Mouse (Mus musculus): ENCODE data around the gene Wdr43. TPM values are rescaled to one million over a fixed set of nuclear protein-coding genes. Genes with fewer than 3 reads are reported as not detected.

Wdr43 gene
- total RNA-seq, 2 experiments from 2014 or later, result 140 to 312 TPM

DNA sequence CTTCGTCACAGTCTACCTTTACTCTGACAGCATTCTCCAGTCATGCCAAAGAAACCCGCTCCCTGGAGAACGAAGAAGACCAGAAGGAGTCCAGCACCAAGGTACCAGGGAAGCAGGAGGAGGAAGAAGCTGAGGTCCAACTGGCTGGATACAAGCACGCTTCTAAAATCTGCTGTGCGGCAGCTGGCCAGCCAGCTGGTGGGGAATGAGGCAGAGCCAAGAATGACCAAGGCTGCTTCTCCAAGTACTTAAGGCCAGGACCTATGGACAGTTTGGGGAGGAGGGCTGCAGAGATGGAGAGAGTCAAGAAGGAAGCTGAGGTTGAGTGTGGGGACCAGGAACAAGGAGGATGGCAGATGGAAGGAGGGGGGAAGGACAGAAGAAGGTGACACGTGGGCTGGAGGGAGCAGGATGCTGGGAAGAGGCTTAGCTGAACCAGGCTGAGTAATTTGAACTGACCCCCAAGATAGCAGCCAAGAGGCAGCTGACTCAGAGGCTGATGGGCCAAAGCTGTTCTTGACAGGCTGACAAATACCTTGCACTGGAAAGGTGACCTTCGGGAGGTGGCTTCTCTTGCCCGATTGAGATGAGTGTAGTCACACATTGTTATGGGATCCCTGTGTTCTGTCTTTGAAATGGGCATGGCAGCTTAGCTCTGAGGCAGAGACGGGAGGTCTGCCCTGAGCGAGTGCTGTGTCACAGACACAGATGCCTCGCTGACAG is 82.4 kb downstream of the Wdr43 start:
- ATAC-seq (replicated peaks; ENCODE audit: poor library complexity), result no peak

DNA sequence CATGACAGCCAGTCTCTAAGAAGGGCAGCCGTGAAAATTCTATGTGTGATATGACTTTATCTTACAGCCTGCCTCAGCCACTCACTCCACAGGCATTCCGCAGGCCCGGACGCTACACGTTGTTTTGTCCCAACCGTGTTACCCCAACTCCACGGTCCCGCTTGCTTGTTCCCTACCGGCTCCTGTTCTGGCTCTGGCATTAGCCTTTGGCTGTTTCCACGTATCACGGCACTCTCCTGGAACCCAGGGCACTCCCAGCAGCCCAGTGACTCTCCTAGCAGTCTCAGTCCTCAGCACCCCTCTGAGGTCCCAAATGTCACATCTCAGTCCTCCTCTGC is 82.9 kb downstream of the Wdr43 start:
- ATAC-seq (replicated peaks; ENCODE audit: poor library complexity), result no peak

- ATAC-seq (replicated peaks; ENCODE audit: poor library complexity), result no peak
Observed at GRCm38 (mm10) chr17:71705113-71705512, 89.4 kb downstream of the Wdr43 start.

DNA sequence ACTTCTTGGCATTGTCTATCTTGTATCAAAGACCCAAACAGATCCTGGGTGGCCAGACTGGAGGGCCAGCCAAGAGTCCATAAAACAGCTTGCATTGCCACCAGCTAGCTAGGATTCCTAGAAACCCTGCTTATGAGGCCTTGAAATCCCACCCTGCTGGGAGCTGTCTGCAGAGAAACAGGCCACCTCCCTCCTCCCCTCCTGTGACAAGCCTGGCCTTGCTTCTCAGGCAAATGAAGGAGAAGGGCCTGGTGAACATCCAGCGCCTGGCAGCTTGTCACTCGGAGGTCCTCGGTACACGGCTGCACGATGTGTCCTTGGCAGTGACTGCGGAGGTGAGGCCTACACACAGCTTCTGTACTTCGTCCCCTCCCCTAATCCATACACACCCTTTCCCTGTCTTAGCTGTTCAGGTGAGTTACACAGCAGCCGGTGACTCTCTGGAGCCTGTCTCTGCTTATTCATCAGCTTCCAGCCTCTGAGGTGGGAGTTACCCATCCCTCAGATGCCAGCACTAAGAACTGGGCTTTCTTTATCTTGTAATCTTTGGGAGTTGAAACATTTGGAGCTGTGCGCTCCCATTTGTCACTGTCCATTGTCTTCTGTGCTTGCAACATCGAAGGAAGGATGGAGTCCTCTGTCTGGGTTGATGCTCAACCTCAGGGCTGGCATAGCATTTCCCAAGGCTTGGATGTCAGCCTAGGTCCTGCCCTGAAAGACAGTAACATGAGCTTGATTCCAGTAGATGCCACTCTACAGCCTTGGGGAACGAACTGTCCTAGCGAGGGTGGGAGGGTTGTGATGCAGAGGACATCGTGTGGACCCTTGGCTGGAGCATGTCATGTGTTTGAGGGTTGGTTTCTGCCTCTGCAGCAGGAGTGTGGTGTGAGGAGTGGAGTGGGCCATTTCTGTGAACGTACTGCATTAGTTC is 90.1 kb downstream of the Wdr43 start:
- ATAC-seq (replicated peaks; ENCODE audit: poor library complexity), result no peak

GRCm38 (mm10) chr17:71707715-71708114 is 92.0 kb downstream of the Wdr43 start:
- no peak for ATAC-seq (replicated peaks; ENCODE audit: poor library complexity)

Other genes starting within 250 kb of the Wdr43 start
- 2.4 and 4.3 TPM in 2 replicates for gene Gm4707, start 156.0 kb upstream of the Wdr43 start, total RNA-seq (2015)
- gene Gm4707, start 156.0 kb upstream of the Wdr43 start, total RNA-seq (2017), result 3.0 and 4.0 TPM in 2 replicates
- gene Smchd1, start 140.6 kb upstream of the Wdr43 start, total RNA-seq (2015), result 162 and 180 TPM in 2 replicates
- gene Smchd1, start 140.6 kb upstream of the Wdr43 start, total RNA-seq (2017), result 196 and 241 TPM in 2 replicates
- 51.2 and 57.3 TPM in 2 replicates for gene Ndc80, start 89.0 kb upstream of the Wdr43 start, total RNA-seq (2015)
- gene Ndc80, start 89.0 kb upstream of the Wdr43 start, total RNA-seq (2017), result 75.0 and 91.7 TPM in 2 replicates
- gene Spdya, start 63.8 kb upstream of the Wdr43 start, total RNA-seq (2015), result not detected in 2 replicates
- gene Spdya, start 63.8 kb upstream of the Wdr43 start, total RNA-seq (2017), result not detected in 2 replicates
- not detected in 2 replicates for gene Togaram2, start 57.4 kb downstream of the Wdr43 start, total RNA-seq (2015)
- gene Togaram2, start 57.4 kb downstream of the Wdr43 start, total RNA-seq (2017), result 0.03 TPM in 1 of 2 replicates, not detected in the other
- gene Pcare, start 137.0 kb downstream of the Wdr43 start, total RNA-seq (2015), result not detected in 2 replicates
- gene Pcare, start 137.0 kb downstream of the Wdr43 start, total RNA-seq (2017), result not detected in 2 replicates
- gene Clip4, start 152.6 kb downstream of the Wdr43 start, total RNA-seq (2015), result 0.89 TPM in 1 of 2 replicates, not detected in the other
- 0.17 TPM in 1 of 2 replicates, not detected in the other for gene Clip4, start 152.6 kb downstream of the Wdr43 start, total RNA-seq (2017)